Mouse (Mus musculus) hematopoietic stem cell, adult 5-6 weeks (primary cell): ENCODE measurements around the gene Pcnx. TPM values are rescaled to one million over a fixed set of nuclear protein-coding genes. Genes with fewer than 3 reads are reported as not detected.
"Not testable (repeated sequence)": the region's sequence is repeated elsewhere in the genome, so short reads cannot be mapped to it uniquely, and the experiment has no call there.

Experiments used
- ATAC-seq, 2 experiments: fragments of 125-278 bp in 1 of 2; replicated peaks in 1 of 2; 2 replicates each; pipeline ENCODE4 v1.8.0; 2016 to 2017; ENCODE audit warnings: inconsistent platforms in 2 of 2, mild to moderate bottlenecking in 2 of 2, moderate number of reproducible peaks in 2 of 2, low read depth in 1 of 2, moderate TSS enrichment in 1 of 2; ENCODE audit not compliant: low FRiP score in 2 of 2, poor library complexity in 2 of 2, severe bottlenecking in 2 of 2, insufficient read depth in 1 of 2, low TSS enrichment in 1 of 2
- total RNA-seq: library from RNA; stranded (forward); fragments of 172-1452, 232-1000 nt; gene quantifications from 2 replicates; pipeline ENCODE4 v1.2.3, GENCODE M21; 2017

Pcnx gene
- total RNA-seq, 1 experiment from 2014 or later = 12.1 TPM

DNA sequence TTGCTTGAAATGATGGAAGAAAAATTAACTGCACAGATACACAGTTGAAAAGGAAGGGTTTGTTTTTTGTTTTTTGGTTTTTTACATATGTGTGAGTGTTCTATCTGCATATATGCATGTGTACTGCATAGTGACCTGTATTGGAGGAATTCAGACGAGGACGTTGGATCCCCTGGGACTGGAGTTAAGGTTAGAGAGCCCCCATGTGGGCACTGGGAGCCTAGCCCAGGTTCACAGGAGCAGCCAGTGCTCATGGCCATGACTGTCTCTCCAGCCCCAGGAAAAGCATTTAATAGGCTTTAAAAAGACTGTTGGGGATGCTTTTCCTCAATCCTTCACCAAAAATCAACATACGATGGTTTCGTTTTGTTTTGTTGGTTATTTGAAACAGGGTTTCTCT lies 117.5 kb downstream of the Pcnx start:
- ATAC-seq = no peak

DNA sequence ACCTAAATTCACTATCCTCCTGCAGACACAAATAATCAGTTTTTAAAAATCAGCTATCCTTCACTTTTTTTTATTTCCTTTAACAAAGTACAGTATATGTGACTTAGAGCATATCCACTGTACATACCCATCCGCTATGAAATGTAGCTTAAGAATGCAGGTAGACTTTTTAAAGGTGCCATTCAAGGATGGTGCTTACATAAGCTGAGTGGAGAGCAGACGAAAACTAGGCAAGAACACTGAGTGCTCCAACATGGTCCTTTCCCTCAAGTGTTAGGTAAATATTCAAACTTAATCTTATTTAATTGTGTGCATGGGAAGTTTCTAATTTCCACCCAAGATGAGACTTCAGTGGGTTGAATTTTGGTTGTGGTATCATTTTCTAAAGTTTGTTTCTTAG lies 119.5 kb downstream of the Pcnx start:
- no peak for ATAC-seq

DNA sequence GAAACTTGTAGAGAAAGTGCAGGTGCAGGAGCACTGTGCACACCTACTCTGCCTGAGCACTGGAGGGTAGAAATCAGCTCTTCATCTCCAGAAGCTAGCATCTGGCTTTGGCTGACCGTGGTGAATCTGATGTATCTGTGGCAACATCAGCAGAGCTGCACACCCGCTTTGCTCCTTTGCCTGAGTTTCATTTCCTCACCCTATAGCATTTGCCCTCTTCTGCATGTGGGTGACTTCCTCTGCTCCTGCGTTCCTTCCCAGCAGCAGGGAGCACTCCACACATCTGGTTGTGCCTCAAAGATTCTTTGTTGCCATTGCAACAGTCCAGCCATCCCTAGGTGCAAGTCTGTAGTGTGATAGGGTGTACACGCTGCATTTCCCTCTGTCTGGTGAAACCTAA lies 132.3 kb downstream of the Pcnx start:
- no peak for ATAC-seq

- no peak for ATAC-seq
Observed at GRCm38 (mm10) chr12:81992996-81993395, 133.2 kb downstream of the Pcnx start.

DNA sequence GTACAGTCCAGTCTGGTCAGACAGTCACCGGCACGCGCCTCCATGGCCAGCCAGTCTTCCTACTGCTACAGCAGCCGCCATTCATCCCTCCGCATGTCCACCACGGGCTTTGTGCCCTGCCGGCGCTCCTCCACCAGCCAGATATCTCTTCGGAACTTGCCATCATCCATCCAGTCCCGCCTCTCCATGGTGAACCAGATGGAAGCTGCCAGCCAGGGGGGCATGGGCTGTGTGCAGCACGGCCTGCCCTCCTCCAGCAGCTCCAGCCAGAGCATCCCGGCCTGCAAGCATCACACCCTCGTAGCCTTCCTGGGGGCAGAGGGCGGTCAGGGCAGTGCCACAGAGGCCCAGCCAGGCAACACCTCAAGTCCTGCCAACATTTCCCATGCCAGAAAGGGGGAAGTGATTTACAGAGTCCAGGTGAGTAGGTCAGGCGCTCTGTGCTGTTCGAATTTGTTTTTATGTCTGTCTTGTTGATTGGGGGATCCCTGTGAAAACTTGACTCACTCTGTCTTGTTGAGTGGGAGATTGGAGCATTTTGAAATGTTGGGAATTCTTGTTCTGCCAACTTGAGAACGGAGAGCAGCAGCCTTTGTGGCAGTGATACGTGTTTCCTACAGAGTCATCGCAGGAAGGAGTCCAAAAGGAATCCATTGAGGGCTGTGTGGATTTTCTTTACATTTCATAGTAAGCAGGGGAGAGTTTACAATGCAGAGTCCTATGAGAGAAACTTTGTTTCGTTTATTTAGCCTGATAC lies 135.3 kb downstream of the Pcnx start:
- 0 out of 4 replicates have a peak, but pooled peaks of 1 of the 2 experiments have one; percentile 38 for ATAC-seq

DNA sequence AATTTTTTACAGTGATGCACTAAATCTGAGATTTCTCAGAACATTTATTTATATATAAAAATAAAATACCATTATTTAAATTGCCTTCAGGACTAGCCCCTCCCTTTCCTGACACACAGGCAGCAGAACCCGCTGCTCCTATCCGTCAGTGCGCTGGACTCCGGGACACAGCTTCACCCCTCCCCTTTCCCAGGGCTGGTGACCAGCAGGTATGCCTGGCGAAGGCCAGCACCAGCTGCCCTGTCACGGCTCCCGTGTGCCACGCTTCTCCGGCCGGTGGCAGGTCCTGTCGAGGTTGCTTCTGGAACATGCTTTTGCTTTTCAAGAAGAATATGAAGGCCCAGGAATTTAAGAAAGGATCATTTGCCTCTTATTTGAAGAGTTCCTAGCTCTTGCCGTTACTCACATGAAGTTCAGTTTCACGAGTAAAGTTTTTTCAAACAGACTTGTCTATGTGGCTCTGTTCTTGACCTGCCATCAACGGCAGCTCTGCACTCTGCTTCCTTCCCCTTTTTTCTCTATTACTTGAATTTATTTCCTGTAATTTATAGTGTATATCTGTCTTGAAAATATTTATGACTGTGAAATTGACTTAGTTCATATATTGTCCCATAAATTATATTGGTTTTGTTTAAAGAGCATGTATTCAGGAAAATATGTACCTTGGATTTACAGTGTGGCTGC lies 137.0 kb downstream of the Pcnx start:
- peak; percentile 37 to 58; a peak in 3 of 4 replicates for ATAC-seq

DNA sequence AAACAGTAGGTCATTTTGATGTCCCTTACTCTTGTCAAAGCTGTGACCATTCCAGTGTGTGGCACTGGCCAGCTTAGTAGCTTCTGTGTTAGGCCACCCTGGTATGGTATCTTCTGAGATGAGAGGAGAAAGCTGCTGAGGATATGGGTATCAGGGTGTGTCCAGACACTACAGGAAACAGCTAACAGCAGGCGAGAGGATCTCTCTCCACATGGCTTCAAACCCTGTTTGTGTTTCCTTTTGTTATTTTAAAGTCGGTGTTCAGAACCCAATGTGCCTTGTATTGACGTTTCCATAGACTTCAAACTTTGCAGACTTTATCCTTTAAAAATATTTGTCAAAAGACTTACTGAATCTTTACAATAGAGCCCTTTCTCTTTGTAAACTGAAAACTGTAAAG lies 137.7 kb downstream of the Pcnx start:
- ATAC-seq = no peak

DNA sequence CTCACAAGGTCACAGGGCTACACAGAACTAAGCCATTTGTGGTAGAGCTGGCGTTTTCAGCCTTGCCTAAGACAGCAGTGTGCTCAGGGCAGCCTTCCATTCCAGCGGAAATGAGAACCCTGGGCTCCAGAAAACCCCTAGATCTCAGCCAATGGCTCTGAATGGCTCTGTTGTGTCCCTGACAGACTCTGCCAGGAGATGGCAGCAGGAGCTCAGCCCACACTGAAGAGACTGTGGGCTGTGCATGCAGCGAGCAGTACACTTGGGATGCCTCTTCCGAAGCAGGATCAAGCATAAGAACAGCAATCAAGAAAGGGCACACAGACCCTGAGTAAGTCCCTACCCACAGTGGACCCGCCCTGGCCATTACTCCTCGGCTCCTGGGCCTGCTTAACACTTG lies 142.9 kb downstream of the Pcnx start:
- peak; percentile 85 to 93 for ATAC-seq

GRCm38 (mm10) chr12:82025901-82026633 lies 166.2 kb downstream of the Pcnx start:
- not testable (repeated sequence) for ATAC-seq

GRCm38 (mm10) chr12:82033524-82033923 lies 173.7 kb downstream of the Pcnx start:
- ATAC-seq = peak; percentile 88 to 89

DNA sequence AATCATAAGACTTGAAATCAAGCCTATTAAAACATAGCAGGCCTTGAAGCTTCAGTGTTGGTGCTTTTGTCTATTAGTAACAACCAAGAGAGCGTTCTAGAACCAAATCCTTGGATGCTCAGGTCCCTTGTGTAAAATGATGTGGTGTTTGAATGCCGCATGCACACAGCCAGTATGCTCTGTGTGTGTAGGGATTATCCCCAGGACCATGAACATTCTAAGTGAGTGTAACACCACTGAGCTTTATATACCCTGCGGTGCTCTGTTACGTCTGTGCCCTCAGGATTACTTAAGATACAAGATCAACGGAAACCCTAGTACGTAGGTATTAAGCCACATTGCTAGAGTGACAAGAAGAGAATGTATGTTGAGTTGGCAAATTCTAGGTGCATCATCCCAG lies 174.2 kb downstream of the Pcnx start:
- ATAC-seq = not testable (repeated sequence)

GRCm38 (mm10) chr12:82044078-82044477 lies 184.3 kb downstream of the Pcnx start:
- not testable (repeated sequence) for ATAC-seq

Other genes starting within 250 kb of the Pcnx start
- 0.19 TPM in 1 of 2 replicates, not detected in the other for gene Ttc9, start 228.8 kb upstream of the Pcnx start, total RNA-seq
- gene Map3k9, start 78.8 kb upstream of the Pcnx start, total RNA-seq = 2.3 and 7.1 TPM in 2 replicates